8 mouse cellular contexts compared by ENCODE assay signal in genomic region chr2:25465816-25466635, GRCm38 (mm10). TPM values are rescaled to one million over a fixed set of nuclear protein-coding genes. Genes with fewer than 3 reads are reported as not detected.
A peak's percentile ranks its signal among the peaks of the same experiment; 100 is the strongest.
DNase-seq lines count a peak whose midpoint lies in the region; ATAC-seq and TF ChIP-seq lines count a peak whose summit lies in the region.

No protein-coding gene starts in this region.

- DNase-seq in forebrain, embryonic 10.5 days (ENCODE audit: extremely low spot score, low spot score), result no peak
- peak; percentile 43 for DNase-seq in brain, embryonic 14.5 days (ENCODE audit: low read depth)
- DNase-seq in retina, adult 2 months (ENCODE audit: low read depth, low spot score), result peak; percentile 68
- DNase-seq in yolk sac, embryonic 10.5 days (ENCODE audit: low spot score), result no peak
- DNase-seq in urinary bladder, adult 2 months (ENCODE audit: low spot score), result no peak
- no peak for DNase-seq in gastrocnemius, adult 18-20 months (ENCODE audit: low spot score)

- no peaks in the 10 kb centered on the region; the same call in 1 of the 2 replicates for H3K27me3 ChIP-seq in forebrain, embryonic 10.5 days (ENCODE audit: poor library complexity, severe bottlenecking)
- no peaks in the 10 kb centered on the region for H3K27me3 ChIP-seq in forebrain, embryonic 15.5 days
- H3K27me3 ChIP-seq in limb, embryonic 15.5 days, result no peaks in the 10 kb centered on the region

- H3K9me3 ChIP-seq in forebrain, embryonic 10.5 days, result no peaks in the 10 kb centered on the region
- no peaks in the 10 kb centered on the region for H3K9me3 ChIP-seq in forebrain, embryonic 15.5 days
- no peaks in the 10 kb centered on the region for H3K9me3 ChIP-seq in limb, embryonic 15.5 days

- no peak overlapping the region for H3K9ac ChIP-seq in forebrain, embryonic 15.5 days (replicated peaks)
- H3K9ac ChIP-seq in limb, embryonic 15.5 days, result no peak overlapping the region

- peaks cover 37% of the 10 kb centered on the region for H3K4me1 ChIP-seq in forebrain, embryonic 10.5 days
- H3K4me1 ChIP-seq in forebrain, embryonic 15.5 days, result peaks cover 24% of the 10 kb centered on the region
- peaks cover 30% of the 10 kb centered on the region for H3K4me1 ChIP-seq in limb, embryonic 15.5 days

- H3K4me3 ChIP-seq in forebrain, embryonic 10.5 days, result no peak overlapping the region
- no peak overlapping the region for H3K4me3 ChIP-seq in forebrain, embryonic 15.5 days
- no peak overlapping the region for H3K4me3 ChIP-seq in limb, embryonic 15.5 days

- no peak for TF ChIP-seq POLR2A in brain, embryonic 14.5 days (IDR thresholded peaks at IDR 0.05; ENCODE audit: borderline replicate concordance, extremely low read depth, insufficient read depth, insufficient read length, poor library complexity, severe bottlenecking)

- 44% methylated on average over 10 of the region's 10 CpGs for WGBS in forebrain, embryonic 10.5 days
- 34% methylated on average over 10 of the region's 10 CpGs for WGBS in forebrain, embryonic 15.5 days
- 33% methylated on average over 10 of the region's 10 CpGs for WGBS in limb, embryonic 15.5 days

- no peaks in the 10 kb centered on the region for H3K36me3 ChIP-seq in forebrain, embryonic 10.5 days (replicated peaks)
- H3K36me3 ChIP-seq in forebrain, embryonic 15.5 days, result no peaks in the 10 kb centered on the region
- H3K36me3 ChIP-seq in limb, embryonic 15.5 days, result no peaks in the 10 kb centered on the region

- ATAC-seq in forebrain, embryonic 15.5 days (replicated peaks), result no peak
- ATAC-seq in limb, embryonic 15.5 days (ENCODE audit: insufficient number of reproducible peaks, low FRiP score, low TSS enrichment, low read depth), result no peak

- H3K4me2 ChIP-seq in forebrain, embryonic 15.5 days (replicated peaks), result no peak overlapping the region
- no peak overlapping the region for H3K4me2 ChIP-seq in limb, embryonic 15.5 days

- H3K27ac ChIP-seq in forebrain, embryonic 10.5 days, result peak overlapping the region; percentile 56
- H3K27ac ChIP-seq in forebrain, embryonic 15.5 days (replicated peaks), result no peak overlapping the region
- peak overlapping the region; percentile 22; the same call in 1 of the 2 replicates for H3K27ac ChIP-seq in limb, embryonic 15.5 days

- no peak for TF ChIP-seq CTCF in brain, embryonic 14.5 days (IDR thresholded peaks at IDR 0.05; ENCODE audit: borderline replicate concordance, extremely low read depth, insufficient read depth, insufficient read length)

RNA-seq across cellular contexts. Expression of gene Ptgds, which starts 3.8 kb away (rescaled TPM):
- 0.31 TPM in 1 of 2 replicates, not detected in the other for polyA plus RNA-seq in forebrain, embryonic 10.5 days (2016; fragmentation: Nextera tagmentation; extraction: Ambion mirVana)
- 112 and 123 TPM in 2 replicates for polyA plus RNA-seq in forebrain, embryonic 15.5 days (2015; fragmentation: Nextera tagmentation; extraction: Ambion mirVana)
- 60.4 and 73.5 TPM in 2 replicates for polyA plus RNA-seq in brain, embryonic 14.5 days (2012; rRNA removed)
- polyA plus RNA-seq in limb, embryonic 15.5 days (2015; fragmentation: Nextera tagmentation; extraction: Ambion mirVana), result 4.1 and 9.1 TPM in 2 replicates
- polyA plus RNA-seq in urinary bladder, adult 2 months (2012; rRNA removed), result 0.38 and 0.74 TPM in 2 replicates
- total RNA-seq in gastrocnemius, adult 18-20 months (2021), result not detected

RNA-seq across cellular contexts. Expression of gene Paxx, which starts 5.1 kb away (rescaled TPM):
- polyA plus RNA-seq in forebrain, embryonic 10.5 days (2016; fragmentation: Nextera tagmentation; extraction: Ambion mirVana), result 12.4 and 15.5 TPM in 2 replicates
- 100 and 101 TPM in 2 replicates for polyA plus RNA-seq in forebrain, embryonic 15.5 days (2015; fragmentation: Nextera tagmentation; extraction: Ambion mirVana)
- 109 and 142 TPM in 2 replicates for polyA plus RNA-seq in brain, embryonic 14.5 days (2012; rRNA removed)
- 49.9 and 56.9 TPM in 2 replicates for polyA plus RNA-seq in limb, embryonic 15.5 days (2015; fragmentation: Nextera tagmentation; extraction: Ambion mirVana)
- 50.8 and 61.1 TPM in 2 replicates for polyA plus RNA-seq in urinary bladder, adult 2 months (2012; rRNA removed)
- total RNA-seq in gastrocnemius, adult 18-20 months (2021), result 10 to 100 TPM; 13.7 to 15.1 TPM

RNA-seq across cellular contexts. Expression of gene Clic3, which starts 9.4 kb away (rescaled TPM):
- polyA plus RNA-seq in forebrain, embryonic 10.5 days (2016; fragmentation: Nextera tagmentation; extraction: Ambion mirVana), result 0.57 TPM in 2 replicates
- 3.3 and 3.4 TPM in 2 replicates for polyA plus RNA-seq in forebrain, embryonic 15.5 days (2015; fragmentation: Nextera tagmentation; extraction: Ambion mirVana)
- 1.1 and 1.9 TPM in 2 replicates for polyA plus RNA-seq in brain, embryonic 14.5 days (2012; rRNA removed)
- polyA plus RNA-seq in limb, embryonic 15.5 days (2015; fragmentation: Nextera tagmentation; extraction: Ambion mirVana), result 99.3 and 111 TPM in 2 replicates
- polyA plus RNA-seq in urinary bladder, adult 2 months (2012; rRNA removed), result 0.69 and 2.2 TPM in 2 replicates
- total RNA-seq in gastrocnemius, adult 18-20 months (2021), result 1 to 10 TPM in 1 of 2 experiments, under 1 TPM in 1; 0.39 to 1.0 TPM

RNA-seq across cellular contexts. Expression of gene Lcn12, which starts 27.7 kb away (rescaled TPM):
- polyA plus RNA-seq in forebrain, embryonic 10.5 days (2016; fragmentation: Nextera tagmentation; extraction: Ambion mirVana), result not detected in 2 replicates
- polyA plus RNA-seq in forebrain, embryonic 15.5 days (2015; fragmentation: Nextera tagmentation; extraction: Ambion mirVana), result not detected in 2 replicates
- polyA plus RNA-seq in brain, embryonic 14.5 days (2012; rRNA removed), result not detected in 2 replicates
- not detected in 2 replicates for polyA plus RNA-seq in limb, embryonic 15.5 days (2015; fragmentation: Nextera tagmentation; extraction: Ambion mirVana)
- not detected in 2 replicates for polyA plus RNA-seq in urinary bladder, adult 2 months (2012; rRNA removed)
- total RNA-seq in gastrocnemius, adult 18-20 months (2021), result not detected

RNA-seq across cellular contexts. Expression of gene Fbxw5, which starts 34.5 kb away (rescaled TPM):
- polyA plus RNA-seq in forebrain, embryonic 10.5 days (2016; fragmentation: Nextera tagmentation; extraction: Ambion mirVana), result 90.7 and 93.9 TPM in 2 replicates
- 128 and 130 TPM in 2 replicates for polyA plus RNA-seq in forebrain, embryonic 15.5 days (2015; fragmentation: Nextera tagmentation; extraction: Ambion mirVana)
- polyA plus RNA-seq in brain, embryonic 14.5 days (2012; rRNA removed), result 27.8 and 61.1 TPM in 2 replicates
- polyA plus RNA-seq in limb, embryonic 15.5 days (2015; fragmentation: Nextera tagmentation; extraction: Ambion mirVana), result 73.0 and 81.4 TPM in 2 replicates
- polyA plus RNA-seq in urinary bladder, adult 2 months (2012; rRNA removed), result 15.1 and 36.1 TPM in 2 replicates
- total RNA-seq in gastrocnemius, adult 18-20 months (2021), result 10 to 100 TPM; 81.5 to 84.3 TPM

Comparison
In these comparisons a context has a peak if more than half of its experiments do, and no peak if none do; other contexts are left out.
1. DNase-seq: peak in brain, embryonic 14.5 days (single experiment) and retina, adult 2 months (single experiment); none in forebrain, embryonic 10.5 days (single experiment), yolk sac, embryonic 10.5 days (single experiment), urinary bladder, adult 2 months (single experiment) and gastrocnemius, adult 18-20 months (single experiment).
2. RNA of gene Clic3, which starts 9.4 kb away (polyA plus RNA-seq): 99.3 to 111 TPM in limb, embryonic 15.5 days; 3.3 to 3.4 TPM in forebrain, embryonic 15.5 days, 0.69 to 2.2 TPM in urinary bladder, adult 2 months, 1.1 to 1.9 TPM in brain, embryonic 14.5 days and 0.57 TPM in forebrain, embryonic 10.5 days; every median in the first group is over 10 times any median in the second.